Mouse (Mus musculus) gastrocnemius, postnatal 36 days (tissue): ENCODE results near the gene Wnt1. TPM values are rescaled to one million over a fixed set of nuclear protein-coding genes. Genes with fewer than 3 reads are reported as not detected.

ENCODE experiments used
- DNase-seq, 2 experiments: peaks; one replicate each; pipeline ENCODE4 v3.0.0; 2022
- intact Hi-C: fragments of 180-260 bp; cut with DNase I; formaldehyde crosslinking; loops from one replicate; pipeline ENCODE4 v1.15.1; 2025
- total RNA-seq, 2 experiments: library from RNA; stranded (reverse); gene quantifications; 2 replicates each; pipeline ENCODE4 v1.2.3; 2021

The Wnt1 gene
- total RNA-seq, 2 experiments from 2014 or later: not detected

DNA sequence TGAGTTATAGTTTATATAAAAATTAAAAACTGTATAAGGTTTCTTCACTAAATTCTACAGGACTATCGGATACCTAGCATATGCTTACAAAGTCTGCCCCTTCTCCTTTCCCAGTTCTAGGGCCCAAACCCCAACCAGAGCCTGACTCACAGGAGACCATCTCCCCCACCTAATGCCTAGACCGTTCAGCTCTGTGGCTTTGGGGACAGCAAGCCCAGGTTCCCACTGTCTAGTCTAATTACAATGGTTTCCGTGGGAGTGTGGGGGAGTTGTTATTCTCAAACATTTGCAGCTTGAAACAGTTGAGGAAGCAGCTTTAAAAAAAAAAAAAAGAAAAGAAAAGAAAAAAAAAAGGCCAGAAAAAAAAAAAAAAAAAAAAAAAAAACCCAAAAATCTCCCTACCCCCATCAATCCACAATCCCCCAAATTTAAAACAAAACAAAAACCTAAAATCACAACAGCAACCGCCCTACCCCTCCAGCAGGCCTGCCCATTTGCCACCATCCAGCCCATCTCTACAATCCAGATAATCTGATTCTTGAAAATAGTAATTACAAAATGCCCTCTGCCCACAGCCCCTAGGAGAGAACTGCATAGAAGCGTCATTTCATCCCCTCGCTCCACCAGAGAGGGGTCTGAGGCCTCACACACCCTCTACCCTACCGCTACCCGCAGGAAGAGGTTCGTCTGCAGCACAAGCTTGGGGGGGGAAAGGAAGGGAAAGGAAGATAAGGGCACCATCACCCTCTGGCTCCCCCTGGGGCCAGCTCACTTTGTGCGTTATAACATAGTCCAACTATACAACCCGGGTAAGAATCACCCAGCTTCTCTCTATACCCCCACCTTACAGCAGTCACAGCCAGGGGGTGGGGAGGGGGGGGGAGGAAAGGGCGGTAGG is 42.8 kb downstream of the Wnt1 start:
- DNase-seq: no peak
- intact Hi-C loops: loop anchor here (5.0 kb wide), 1 partner anchor 35 kb away; no protein-coding TSS in a partner anchor

DNA sequence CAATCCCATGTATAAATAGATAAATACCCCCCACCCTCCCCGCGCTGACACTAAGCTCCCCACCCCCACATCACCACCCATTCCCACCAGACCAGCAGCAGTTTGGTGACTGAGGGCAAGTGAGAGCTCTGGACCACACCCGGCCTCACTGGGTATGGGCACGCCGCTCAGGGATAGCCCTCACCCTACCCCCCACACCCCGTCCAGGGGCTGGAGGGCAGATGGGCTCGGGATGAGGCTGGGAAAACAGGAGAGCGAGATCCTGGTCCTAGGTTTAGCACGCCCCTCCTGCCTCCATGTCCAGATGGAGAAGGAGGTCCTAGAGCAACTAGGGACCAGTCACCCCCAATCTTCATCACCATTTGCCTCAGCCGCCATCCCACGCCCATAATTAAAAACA is 43.6 kb downstream of the Wnt1 start:
- intact Hi-C loops: loop anchor here (5.0 kb wide), 1 partner anchor 34 kb away; no protein-coding TSS in a partner anchor
- DNase-seq: no peak

DNA sequence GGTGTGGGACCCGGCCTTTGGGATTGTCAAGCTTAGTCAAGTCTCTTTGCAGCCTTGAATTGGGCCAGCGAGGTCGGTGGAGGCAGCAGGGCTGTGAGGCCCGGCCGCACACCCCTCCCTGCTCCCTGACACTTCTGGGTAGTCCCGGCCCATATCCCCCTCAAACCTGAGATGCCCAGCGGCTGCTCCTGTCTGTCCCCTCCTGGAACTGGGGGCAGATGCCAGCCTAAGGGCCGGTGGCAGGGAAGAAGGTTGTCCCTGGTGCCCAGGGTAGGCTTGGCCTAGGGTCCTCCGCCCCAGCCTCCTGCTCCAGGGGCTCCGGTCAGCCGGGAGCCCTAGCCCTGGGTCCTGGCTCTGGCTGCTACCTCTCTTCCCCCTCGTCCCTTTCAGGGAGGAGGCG is 44.4 kb downstream of the Wnt1 start:
- no peak for DNase-seq
- intact Hi-C loops: loop anchor here (5.0 kb wide), 1 partner anchor 33 kb away; no protein-coding TSS in a partner anchor

DNA sequence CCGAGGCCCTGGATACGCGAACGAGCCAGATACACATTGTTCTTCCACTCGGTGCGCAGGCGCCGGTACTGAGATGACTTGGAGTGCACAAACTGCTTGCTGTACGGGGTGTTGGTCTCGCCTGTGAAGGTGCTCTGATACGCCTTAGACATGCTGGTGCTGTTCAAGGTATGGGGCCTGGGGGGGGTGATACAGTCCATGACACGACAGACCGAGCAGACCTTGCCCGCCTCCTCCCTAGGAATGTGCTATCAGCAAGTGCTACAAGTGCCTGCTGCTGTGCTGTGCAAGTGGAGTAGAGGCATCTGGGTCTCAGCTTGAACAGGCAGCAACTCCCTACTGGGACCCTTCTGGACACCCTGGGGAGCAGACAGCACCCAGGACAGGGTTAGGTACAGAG is 45.6 kb downstream of the Wnt1 start:
- no peak for DNase-seq
- intact Hi-C loops: no loop called here

DNA sequence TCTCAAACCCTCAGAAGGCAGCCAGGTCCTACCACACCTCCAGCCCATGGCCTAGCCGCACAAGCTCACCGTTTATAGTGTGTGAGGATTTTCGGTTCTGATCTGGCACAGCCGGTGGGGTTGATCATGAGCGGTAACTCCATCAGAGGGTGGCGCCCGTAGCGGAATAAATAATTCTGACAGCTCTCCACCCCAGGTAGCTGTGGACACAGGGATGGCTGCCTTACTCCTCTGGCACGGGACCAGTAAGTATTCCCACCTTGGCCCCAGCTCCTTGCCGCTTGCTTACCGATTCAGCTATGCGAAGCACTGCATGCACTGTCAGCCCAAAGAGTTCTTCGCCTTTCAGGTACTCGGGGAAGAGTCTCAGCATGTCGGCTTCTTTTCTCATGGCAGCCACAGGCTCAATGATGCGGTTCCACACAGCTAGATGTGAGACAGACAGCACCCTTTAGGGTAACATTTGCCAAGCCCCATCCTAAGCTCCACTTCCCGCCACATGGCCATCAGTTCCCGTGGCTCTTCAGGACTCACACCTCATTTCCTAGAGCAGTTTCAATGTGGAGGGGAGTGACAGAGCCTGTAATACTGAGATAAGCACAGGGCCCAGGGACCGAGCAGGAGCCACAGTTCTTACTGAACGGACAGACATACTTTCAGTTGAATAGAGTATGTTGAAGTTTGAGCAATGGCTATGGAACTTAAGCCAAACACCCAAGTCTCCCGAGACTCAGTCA is 47.5 kb downstream of the Wnt1 start:
- intact Hi-C loops: no loop called here
- no peak for DNase-seq

DNA sequence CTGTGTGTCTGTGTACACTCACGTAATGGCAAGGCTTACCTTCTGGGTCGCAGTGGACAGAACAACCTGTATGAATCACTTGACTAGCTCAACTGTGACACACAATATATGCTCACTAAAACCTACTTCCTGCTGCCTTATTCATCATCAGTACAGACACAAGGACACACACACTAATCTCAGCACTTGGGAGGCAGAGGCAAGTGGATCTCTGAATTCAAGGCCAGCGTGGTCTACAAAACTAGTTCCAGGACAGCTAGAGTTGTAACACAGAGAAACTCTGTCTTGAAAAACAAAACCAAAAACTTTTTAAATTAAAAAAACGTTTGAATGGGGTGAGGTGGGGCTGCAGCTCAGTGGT is 48.1 kb downstream of the Wnt1 start:
- DNase-seq: no peak
- intact Hi-C loops: no loop called here

DNA sequence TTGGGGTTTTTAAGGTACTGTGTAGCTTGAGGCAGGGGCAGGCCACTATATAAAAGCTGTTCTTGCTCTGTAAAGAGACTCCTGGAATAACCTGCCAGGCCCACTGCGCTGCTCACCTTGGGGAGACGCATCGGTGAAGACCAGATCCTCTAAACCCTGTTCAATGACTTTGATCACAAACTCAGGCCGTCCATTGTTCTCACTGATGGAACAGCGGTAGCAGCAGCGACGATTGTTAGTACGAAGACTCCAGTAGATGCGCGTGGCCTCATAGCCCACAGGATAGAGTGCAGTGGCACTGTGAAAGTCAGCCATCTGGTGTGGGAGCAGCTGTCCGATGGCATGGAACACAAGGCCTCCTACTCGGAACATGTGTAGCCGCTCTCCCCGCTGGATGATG is 49.5 kb downstream of the Wnt1 start:
- no peak for DNase-seq
- intact Hi-C loops: no loop called here

DNA sequence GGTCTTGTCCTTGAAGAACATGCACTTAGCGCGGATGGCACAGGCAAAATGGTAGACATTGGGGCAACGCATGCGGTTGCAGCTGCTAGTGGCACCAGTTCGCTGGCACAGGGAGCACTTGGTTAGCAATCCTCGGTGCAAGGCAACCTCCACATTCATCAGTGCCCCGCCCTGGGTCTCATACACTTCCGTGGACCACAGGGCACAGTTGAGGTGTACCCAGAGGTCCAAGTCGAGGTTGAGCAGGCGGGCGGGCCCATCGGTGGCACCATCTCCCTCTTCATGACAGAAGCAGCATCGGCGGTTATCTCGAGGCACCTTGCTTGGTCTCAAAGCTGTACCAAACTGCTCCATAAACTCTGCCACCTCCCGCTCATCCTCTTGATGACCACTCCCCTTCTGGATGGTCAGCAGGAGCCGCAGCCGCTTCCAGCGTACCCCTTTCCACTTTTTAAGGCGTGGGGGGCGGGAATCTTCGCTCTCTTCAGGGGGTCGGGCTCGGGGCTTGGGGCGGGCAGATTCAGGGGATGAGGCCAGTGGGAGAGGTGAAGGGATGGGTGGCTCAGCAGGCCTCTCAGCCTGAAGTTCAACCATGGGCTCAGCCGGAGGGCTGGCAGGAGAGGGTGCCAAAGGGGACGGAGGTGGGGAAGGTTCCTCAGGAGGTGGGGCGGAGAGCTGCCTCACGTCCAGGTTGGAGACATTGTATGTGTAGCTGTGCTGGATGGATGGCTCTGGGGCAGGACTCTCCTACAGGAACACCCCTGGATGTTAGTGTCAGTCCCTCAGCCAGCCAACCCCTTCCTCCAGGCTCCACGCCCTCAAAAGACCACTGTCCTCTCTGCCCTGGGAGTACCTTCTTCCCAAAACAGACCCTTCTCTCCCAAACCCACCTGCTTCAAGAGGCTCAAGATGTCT is 50.3 kb downstream of the Wnt1 start:
- intact Hi-C loops: no loop called here
- DNase-seq: no peak

Other genes starting within 250 kb of the Wnt1 start
- 10 to 100 TPM; 12.4 to 17.9 TPM for gene Ccnt1, start 218.9 kb upstream of the Wnt1 start, total RNA-seq
- under 1 TPM in 1 of 2 experiments, not detected in 1; 0.87 TPM for gene 4930415O20Rik, start 218.9 kb upstream of the Wnt1 start, total RNA-seq
- 10 to 100 TPM; 24.2 to 26.7 TPM for gene Adcy6, start 179.8 kb upstream of the Wnt1 start, total RNA-seq
- 1 to 10 TPM; 2.5 to 4.2 TPM for gene Cacnb3, start 159.0 kb upstream of the Wnt1 start, total RNA-seq
- 10 to 100 TPM; 50.0 to 56.2 TPM for gene Ddx23, start 127.0 kb upstream of the Wnt1 start, total RNA-seq
- 1 to 10 TPM in 1 of 2 experiments, under 1 TPM in 1; 0.81 to 1.5 TPM for gene Rnd1, start 112.4 kb upstream of the Wnt1 start, total RNA-seq
- not detected for gene Ccdc65, start 81.7 kb upstream of the Wnt1 start, total RNA-seq
- gene Fkbp11, start 61.7 kb upstream of the Wnt1 start, total RNA-seq: 1 to 10 TPM; 1.4 to 1.7 TPM
- gene Arf3, start 26.6 kb upstream of the Wnt1 start, total RNA-seq: 1 to 10 TPM; 7.4 to 8.2 TPM
- under 1 TPM; 0.69 to 0.87 TPM for gene Wnt10b, start 11.7 kb upstream of the Wnt1 start, total RNA-seq
- under 1 TPM; 0.28 to 0.96 TPM for gene Ddn, start 19.6 kb downstream of the Wnt1 start, total RNA-seq
- 10 to 100 TPM; 39.3 to 50.3 TPM for gene Prkag1, start 41.7 kb downstream of the Wnt1 start, total RNA-seq
- gene Kmt2d, start 81.3 kb downstream of the Wnt1 start, total RNA-seq: 10 to 100 TPM; 42.7 to 46.4 TPM
- 1 to 10 TPM; 1.9 to 3.1 TPM for gene Rhebl1, start 104.7 kb downstream of the Wnt1 start, total RNA-seq
- under 1 TPM; 0.41 to 0.96 TPM for gene Dhh, start 108.7 kb downstream of the Wnt1 start, total RNA-seq
- 1 to 10 TPM; 6.3 to 7.6 TPM for gene Lmbr1l, start 128.4 kb downstream of the Wnt1 start, total RNA-seq
- gene Tuba1b, start 144.7 kb downstream of the Wnt1 start, total RNA-seq: 10 to 100 TPM; 21.8 to 23.2 TPM
- not detected for gene Gm49450, start 163.7 kb downstream of the Wnt1 start, total RNA-seq
- 10 to 100 TPM; 27.6 to 30.1 TPM for gene Tuba1a, start 163.8 kb downstream of the Wnt1 start, total RNA-seq
- 1 to 10 TPM; 8.2 to 9.4 TPM for gene Tuba1c, start 240.0 kb downstream of the Wnt1 start, total RNA-seq